Mouse (Mus musculus): ENCODE results near the gene Stxbp2. TPM values are rescaled to one million over a fixed set of nuclear protein-coding genes. Genes with fewer than 3 reads are reported as not detected.
A peak's percentile ranks its signal among the peaks of the same experiment; 100 is the strongest.
"Not testable (repeated sequence)": the region's sequence is repeated elsewhere in the genome, so short reads cannot be mapped to it uniquely, and the experiment has no call there.

Stxbp2 gene
- 32.1 and 34.9 TPM in 2 replicates for polyA plus RNA-seq (2015; fragmentation: Nextera tagmentation; extraction: Ambion mirVana)

DNA sequence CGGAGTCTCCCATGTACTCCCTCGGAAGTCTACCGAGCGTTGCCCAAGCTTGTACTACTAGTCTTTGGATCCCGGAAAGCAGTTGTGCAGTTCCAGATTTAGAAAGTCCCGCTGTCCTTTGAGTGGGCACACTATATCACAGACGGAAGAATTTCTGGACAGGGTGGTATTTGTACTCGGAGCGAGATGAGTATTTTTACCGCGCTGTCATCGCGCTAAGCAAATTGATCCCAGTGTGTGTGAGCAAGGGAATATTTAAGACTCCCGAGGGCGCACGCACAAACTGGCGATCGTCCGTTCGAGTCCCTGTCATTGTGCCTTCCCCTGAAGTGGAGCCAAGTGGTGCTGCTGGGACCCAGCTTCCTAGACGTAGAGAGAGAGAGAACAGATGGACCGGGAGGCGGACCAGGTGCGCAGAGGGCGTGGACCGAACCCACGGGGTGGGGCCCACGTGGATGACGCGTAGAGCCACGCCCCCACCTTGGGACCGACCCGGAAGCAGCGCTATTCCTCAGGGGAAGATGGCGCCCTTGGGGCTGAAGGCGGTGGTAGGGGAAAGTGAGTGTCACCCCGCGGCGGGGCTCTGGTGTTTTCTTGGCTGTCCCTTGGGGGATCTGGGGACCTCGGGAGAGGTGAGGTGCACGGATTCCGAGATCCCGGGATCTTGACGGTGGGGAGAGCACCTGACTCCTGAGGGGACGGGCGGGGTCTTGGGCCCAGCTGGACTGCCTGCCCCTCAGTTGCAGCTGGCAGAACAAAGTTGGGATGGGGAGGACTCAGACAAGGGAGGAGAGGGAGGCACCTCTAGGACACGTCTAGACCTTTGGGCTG, at the start of gene Stxbp2:
Gene Stxbp2, plus strand, starts transcription at position 309 of the 831 bp plus-strand sequence.
- Histone ChIP-seq H3K9ac (peak within 1 kb of the TSS; percentile 68), H3K4me3 (peak within 1 kb of the TSS; percentile 48), H3K9me3 (no peaks in the 10 kb centered on the region), H3K27ac (no peak within 1 kb of the TSS; the same call in 1 of the 2 replicates), H3K27me3 (peaks cover 13% of the 10 kb centered on the region), H3K36me3 (no peaks in the 10 kb centered on the region; the same call in 1 of the 2 replicates), H3K4me2 (peak within 1 kb of the TSS; percentile 72), H3K4me1 (replicated peaks) (peaks cover 12% of the 10 kb centered on the region)
- 6% methylated on average over 47 of the region's 47 CpGs for WGBS
- peak; percentile 75 for ATAC-seq (ENCODE audit: low FRiP score)

DNA sequence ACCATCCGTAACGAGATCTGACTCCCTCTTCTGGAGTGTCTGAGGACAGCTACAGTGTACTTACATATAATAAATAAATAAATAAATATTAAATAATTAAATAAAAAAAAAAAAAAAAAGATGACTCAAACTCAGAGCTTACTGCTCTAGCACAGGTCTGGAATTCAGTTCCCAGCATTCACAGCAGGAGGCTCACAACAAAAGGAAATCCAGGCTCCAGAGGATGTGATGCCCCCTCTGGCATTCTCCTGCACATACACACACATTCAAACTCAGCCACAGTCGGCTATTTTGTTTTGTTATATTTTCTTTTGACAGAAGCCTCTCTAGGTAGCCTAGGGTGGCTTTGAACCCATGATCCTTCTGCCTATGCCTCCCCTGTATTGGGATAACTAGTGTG, 48.8 kb upstream of the Stxbp2 start:
- H3K27me3 ChIP-seq; H3K36me3 ChIP-seq; H3K9ac ChIP-seq; H3K27ac ChIP-seq; H3K4me2 ChIP-seq; H3K4me3 ChIP-seq; ATAC-seq (ENCODE audit: low FRiP score); H3K4me1 ChIP-seq (replicated peaks); H3K9me3 ChIP-seq: not testable (repeated sequence)
- WGBS, result 82% methylated on average over 2 of the region's 3 CpGs

DNA sequence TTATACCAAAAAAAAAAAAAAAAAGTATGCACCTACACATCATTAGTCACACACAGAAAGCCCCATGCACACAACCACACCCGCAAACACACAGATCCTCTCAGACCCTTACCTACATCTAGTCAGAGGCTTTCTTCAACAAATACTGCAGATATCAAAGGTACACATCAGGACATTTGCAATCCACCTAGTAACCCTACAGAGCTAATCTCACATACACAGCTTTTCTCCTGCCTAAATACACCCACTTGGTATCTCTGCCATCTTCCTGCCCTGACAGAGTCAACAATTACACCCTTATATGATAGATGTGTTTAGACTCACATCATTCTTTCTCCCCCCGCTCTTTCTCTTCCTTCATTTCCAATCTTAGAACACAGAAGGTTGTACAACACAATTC, 44.3 kb upstream of the Stxbp2 start:
- WGBS, result 99% methylated on average over 2 of the region's 2 CpGs
- H3K9me3 ChIP-seq, result no peaks in the 10 kb centered on the region
- no peaks in the 10 kb centered on the region for H3K27me3 ChIP-seq
- H3K4me2 ChIP-seq, result no peak overlapping the region
- no peaks in the 10 kb centered on the region for H3K36me3 ChIP-seq
- no peak overlapping the region for H3K27ac ChIP-seq
- no peak for ATAC-seq (ENCODE audit: low FRiP score)
- H3K4me3 ChIP-seq, result no peak overlapping the region
- no peak overlapping the region for H3K9ac ChIP-seq
- H3K4me1 ChIP-seq (replicated peaks), result peaks cover 8% of the 10 kb centered on the region

DNA sequence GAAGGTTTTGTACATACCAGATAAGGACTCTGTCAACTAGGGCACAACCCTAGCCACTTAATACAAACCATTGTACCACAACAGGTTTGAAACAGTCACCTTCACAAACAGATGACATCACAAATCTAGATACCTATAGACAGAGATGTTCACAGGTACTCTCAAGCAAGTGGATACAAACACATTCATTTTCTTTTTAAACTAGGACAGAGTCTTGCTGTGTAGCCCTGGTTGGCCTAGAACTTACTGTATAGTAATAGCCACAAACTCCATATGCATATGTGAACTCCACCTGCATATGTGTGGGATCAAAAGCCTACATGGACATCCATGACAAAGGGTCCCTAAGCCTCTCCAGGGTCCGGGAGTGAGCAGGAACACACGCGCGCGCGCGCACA, 43.8 kb upstream of the Stxbp2 start, which contains the start of gene Camsap3:
Gene Camsap3, plus strand, starts transcription at position 301 of the 398 bp plus-strand sequence.
- ATAC-seq (ENCODE audit: low FRiP score), result 0 out of 2 replicates have a peak, but pooled peaks have one; percentile 0
- H3K4me2 ChIP-seq, result peak within 1 kb of the TSS; percentile 67
- peak within 1 kb of the TSS; percentile 88 for H3K9ac ChIP-seq
- no peaks in the 10 kb centered on the region for H3K9me3 ChIP-seq
- H3K4me3 ChIP-seq, result peak within 1 kb of the TSS; percentile 86
- peak within 1 kb of the TSS; percentile 93 for H3K27ac ChIP-seq
- WGBS, result 8% methylated on average over 7 of the region's 7 CpGs
- H3K36me3 ChIP-seq, result no peaks in the 10 kb centered on the region
- no peaks in the 10 kb centered on the region for H3K27me3 ChIP-seq
- H3K4me1 ChIP-seq (replicated peaks), result peaks cover 8% of the 10 kb centered on the region

DNA sequence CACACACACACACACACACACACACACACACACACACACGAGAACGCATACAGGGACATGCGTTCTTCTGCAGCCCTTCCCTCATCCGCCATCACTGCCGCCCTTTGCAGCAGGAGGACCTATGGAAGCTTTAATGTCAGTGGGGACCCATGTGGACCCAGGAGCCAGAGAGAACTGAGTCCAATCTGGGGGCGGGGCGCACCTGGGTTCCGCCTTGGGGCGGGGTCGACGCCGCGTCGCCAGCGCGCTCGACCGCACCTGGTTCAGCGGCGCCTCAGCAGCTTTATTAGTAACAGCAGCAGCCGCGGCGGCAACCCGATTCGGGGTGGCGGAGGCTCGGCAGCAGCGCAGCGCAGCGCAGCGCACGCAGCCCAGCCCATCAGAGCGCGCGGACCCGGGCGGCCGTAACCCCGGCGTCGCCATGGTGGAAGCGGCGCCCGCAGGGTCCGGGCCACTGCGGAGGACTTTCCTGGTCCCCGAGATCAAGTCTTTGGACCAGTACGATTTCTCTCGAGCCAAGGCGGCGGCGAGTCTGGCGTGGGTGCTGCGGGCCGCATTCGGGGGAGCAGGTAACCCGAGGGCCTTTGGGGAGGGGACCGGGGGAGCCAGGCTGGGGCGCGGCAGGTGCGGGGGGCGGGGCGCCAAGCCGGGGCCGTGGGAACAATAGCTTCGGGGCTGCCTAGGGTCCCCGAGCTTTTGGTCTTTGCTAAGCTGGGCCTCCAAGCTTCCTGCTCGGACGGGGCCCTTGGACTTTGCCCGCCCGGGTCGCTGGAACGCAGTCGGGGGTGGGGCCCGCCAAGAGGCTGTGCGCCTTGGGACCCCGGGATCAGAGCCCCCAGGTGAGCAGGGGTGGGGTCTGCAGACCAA, 43.1 kb upstream of the Stxbp2 start:
- H3K27ac ChIP-seq, result peak overlapping the region; percentile 93
- ATAC-seq (ENCODE audit: low FRiP score), result peak; percentile 82
- WGBS, result under 1% methylated on average over 67 of the region's 77 CpGs

DNA sequence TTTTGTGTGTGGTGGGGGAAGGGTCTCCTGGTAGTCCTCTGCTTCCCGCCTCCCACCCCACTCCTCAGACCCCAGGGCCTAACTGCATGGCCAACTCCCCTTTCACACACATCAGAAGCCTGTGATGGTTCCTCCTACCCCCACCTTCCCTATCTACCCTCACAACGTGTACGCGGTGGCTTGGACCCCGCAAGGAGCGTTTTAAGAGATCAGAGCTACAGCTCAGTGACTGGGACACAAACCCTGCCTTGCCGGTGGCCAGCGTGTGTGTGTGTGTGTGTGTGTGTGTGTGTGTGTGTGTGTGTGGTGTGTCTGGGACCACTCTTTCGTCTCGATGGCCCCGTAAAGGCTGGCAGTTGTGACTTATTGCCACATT, 42.5 kb upstream of the Stxbp2 start:
- ATAC-seq (ENCODE audit: low FRiP score), result peak; percentile 68
- Histone ChIP-seq H3K4me1 (replicated peaks) (peaks cover 13% of the 10 kb centered on the region), H3K9ac (peak overlapping the region; percentile 88), H3K9me3 (no peaks in the 10 kb centered on the region), H3K27ac (peak overlapping the region; percentile 93), H3K4me2 (peak overlapping the region; percentile 67), H3K36me3 (no peaks in the 10 kb centered on the region), H3K27me3 (no peaks in the 10 kb centered on the region), H3K4me3 (peak overlapping the region; percentile 86)
- WGBS, result 5% methylated on average over 11 of the region's 11 CpGs

More for the DNA sequence above, 43.1 kb upstream of the Stxbp2 start:
- H3K4me2 ChIP-seq, result peak overlapping the region; percentile 67
- H3K27me3 ChIP-seq, result no peaks in the 10 kb centered on the region
- H3K4me1 ChIP-seq (replicated peaks), result peaks cover 8% of the 10 kb centered on the region
- no peaks in the 10 kb centered on the region for H3K36me3 ChIP-seq
- peak overlapping the region; percentile 86 for H3K4me3 ChIP-seq
- no peaks in the 10 kb centered on the region for H3K9me3 ChIP-seq
- peak overlapping the region; percentile 88 for H3K9ac ChIP-seq

DNA sequence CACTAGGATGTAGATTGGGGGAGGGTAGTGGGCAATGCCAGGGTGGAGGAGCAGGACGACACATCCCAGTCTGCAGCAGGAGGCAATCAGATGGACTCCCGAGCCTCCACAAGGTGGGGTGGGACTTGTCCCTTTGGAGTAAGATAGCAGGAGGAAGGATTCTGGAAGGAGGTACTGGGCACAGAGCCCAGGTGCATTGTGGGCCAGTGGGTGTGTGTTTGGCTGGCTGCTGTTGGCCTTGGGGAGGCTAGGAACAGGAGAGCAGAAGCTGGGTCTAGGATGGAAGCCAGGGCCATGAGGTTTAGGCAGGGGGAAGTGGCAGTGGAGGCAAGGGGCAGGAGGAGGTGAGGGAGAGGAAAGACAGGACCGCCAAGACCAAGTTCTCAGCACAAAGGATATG, 37.3 kb upstream of the Stxbp2 start:
- Histone ChIP-seq H3K27me3 (no peaks in the 10 kb centered on the region), H3K4me2 (no peak overlapping the region), H3K9ac (no peak overlapping the region), H3K27ac (no peak overlapping the region), H3K4me1 (replicated peaks) (peaks cover 14% of the 10 kb centered on the region), H3K36me3 (peaks cover 9% of the 10 kb centered on the region), H3K4me3 (no peak overlapping the region), H3K9me3 (no peaks in the 10 kb centered on the region)
- WGBS, result 70% methylated on average over 3 of the region's 3 CpGs
- ATAC-seq (ENCODE audit: low FRiP score), result no peak

DNA sequence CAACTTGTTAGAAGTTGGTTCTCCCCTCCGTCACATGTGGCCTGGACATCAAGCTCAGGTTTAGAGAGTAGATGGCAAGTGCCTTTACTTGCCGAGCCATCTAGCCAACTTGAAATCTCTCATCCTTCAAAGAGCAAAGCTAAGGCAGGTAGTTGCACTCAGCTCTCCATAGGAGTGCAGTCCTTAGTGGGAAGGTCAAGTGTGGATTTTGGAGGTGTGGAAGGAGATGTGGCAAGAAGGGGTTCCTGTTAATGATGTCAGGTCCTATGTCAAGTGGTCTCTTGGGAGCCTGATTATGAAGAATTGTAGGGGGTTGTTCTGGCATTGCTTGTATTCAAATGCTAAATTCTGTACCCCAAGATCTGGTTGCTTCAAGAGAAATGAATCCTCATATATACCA, 36.3 kb upstream of the Stxbp2 start:
- no peak for ATAC-seq (ENCODE audit: low FRiP score)
- Histone ChIP-seq H3K4me1 (replicated peaks) (peaks cover 6% of the 10 kb centered on the region), H3K4me3 (no peak overlapping the region), H3K9ac (no peak overlapping the region), H3K36me3 (peaks cover 19% of the 10 kb centered on the region), H3K9me3 (no peaks in the 10 kb centered on the region), H3K27me3 (no peaks in the 10 kb centered on the region), H3K4me2 (no peak overlapping the region), H3K27ac (no peak overlapping the region)
- WGBS, result 94% methylated on average over 2 of the region's 2 CpGs

DNA sequence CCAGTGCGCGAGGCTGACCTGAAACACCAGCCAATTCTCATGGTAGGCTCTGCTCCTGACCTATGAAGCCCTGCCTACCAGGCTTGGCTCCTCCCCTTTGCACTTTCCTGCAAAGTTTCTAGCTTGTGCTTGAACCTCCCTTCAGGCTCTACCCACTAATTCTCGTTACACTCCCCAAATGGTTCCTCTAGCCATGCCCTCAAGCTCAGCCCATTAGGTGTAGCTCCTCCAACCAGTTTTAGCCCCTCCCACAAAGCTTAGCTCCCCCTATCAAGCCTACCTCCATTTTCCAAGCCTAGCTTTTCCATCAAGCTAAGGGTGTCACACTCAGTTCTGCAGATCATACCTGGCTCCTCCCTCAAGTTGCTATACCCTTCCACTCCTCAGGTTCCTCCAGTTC, 32.7 kb upstream of the Stxbp2 start:
- Histone ChIP-seq H3K9me3 (no peaks in the 10 kb centered on the region), H3K9ac (no peak overlapping the region), H3K4me3 (no peak overlapping the region), H3K27ac (no peak overlapping the region), H3K27me3 (no peaks in the 10 kb centered on the region), H3K36me3 (peaks cover 54% of the 10 kb centered on the region), H3K4me2 (no peak overlapping the region), H3K4me1 (replicated peaks) (peaks cover 2% of the 10 kb centered on the region)
- WGBS, result 92% methylated on average over 3 of the region's 3 CpGs
- ATAC-seq (ENCODE audit: low FRiP score), result no peak

DNA sequence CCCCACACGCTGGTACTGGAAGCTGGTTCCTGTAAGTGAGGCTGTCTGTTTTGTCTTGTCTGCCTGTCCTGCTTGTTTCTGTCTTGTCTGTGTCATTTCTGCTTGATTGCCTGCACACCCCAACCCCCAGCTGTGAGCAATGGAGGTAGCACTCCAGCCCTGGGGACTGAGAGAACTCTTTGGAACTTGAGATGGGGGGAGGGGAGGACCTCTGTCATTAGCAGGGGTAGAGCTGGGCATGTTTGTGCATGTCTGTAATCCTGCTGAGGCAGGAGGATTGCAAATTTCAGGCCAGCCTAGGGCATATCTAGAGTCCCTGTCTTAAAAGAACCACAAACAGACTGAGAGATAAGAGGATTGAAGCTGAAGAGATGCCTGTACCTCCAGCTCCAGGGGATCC, 31.5 kb upstream of the Stxbp2 start:
- Histone ChIP-seq H3K4me2 (no peak overlapping the region), H3K9ac (no peak overlapping the region), H3K27ac (no peak overlapping the region), H3K4me3 (no peak overlapping the region), H3K9me3 (no peaks in the 10 kb centered on the region), H3K27me3 (no peaks in the 10 kb centered on the region), H3K36me3 (peaks cover 65% of the 10 kb centered on the region), H3K4me1 (replicated peaks) (no peaks in the 10 kb centered on the region)
- 75% methylated on average over 1 of the region's 1 CpGs for WGBS
- no peak for ATAC-seq (ENCODE audit: low FRiP score)

DNA sequence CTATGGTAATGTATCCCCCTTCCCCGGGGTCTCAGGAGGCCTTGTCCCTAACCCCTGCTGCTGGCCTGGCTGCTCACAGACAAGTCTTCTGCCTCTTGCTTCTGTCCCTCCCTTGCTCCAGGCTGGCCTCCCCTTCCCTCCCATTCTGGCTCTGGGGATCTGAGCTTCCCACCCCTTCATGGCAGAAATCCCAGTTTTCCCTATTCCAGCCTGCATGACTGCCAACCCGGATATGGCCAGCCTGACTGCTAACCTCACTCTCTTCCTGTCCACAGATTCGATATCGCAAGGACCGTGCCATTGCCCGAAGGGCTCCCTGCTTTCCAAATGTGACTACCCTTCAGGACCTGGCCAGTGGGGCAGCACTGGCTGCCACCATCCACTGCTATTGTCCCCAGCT, 30.4 kb upstream of the Stxbp2 start:
- Histone ChIP-seq H3K36me3 (peaks cover 77% of the 10 kb centered on the region), H3K4me2 (no peak overlapping the region), H3K4me3 (no peak overlapping the region), H3K9me3 (no peaks in the 10 kb centered on the region), H3K27ac (no peak overlapping the region), H3K9ac (no peak overlapping the region), H3K4me1 (replicated peaks) (no peaks in the 10 kb centered on the region), H3K27me3 (no peaks in the 10 kb centered on the region)
- ATAC-seq (ENCODE audit: low FRiP score), result no peak
- 88% methylated on average over 6 of the region's 6 CpGs for WGBS

DNA sequence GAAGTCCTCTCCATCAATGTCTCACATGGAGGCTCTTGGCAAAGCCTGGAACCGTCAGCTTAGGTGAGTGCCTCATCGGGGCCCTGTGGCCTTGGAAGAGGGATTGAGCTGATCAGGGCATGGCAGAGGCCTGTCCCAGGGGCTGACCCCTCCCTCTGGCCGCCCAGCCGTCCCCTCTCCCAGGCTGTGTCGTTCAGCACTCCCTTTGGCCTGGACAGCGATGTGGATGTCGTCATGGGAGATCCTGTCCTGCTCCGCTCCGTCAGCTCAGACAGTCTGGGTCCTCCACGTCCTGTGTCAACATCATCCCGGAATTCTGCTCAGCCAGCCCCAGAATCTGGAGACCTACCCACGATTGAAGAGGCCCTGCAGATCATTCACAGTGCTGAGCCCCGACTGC, 27.3 kb upstream of the Stxbp2 start:
- H3K4me3 ChIP-seq, result no peak overlapping the region
- H3K9me3 ChIP-seq, result no peaks in the 10 kb centered on the region
- no peak overlapping the region for H3K9ac ChIP-seq
- H3K27ac ChIP-seq, result no peak overlapping the region
- H3K27me3 ChIP-seq, result no peaks in the 10 kb centered on the region
- 80% methylated on average over 13 of the region's 13 CpGs for WGBS
- H3K36me3 ChIP-seq, result peaks cover 99% of the 10 kb centered on the region
- H3K4me1 ChIP-seq (replicated peaks), result no peaks in the 10 kb centered on the region
- no peak for ATAC-seq (ENCODE audit: low FRiP score)
- H3K4me2 ChIP-seq, result no peak overlapping the region

Data from hindbrain, embryonic 13.5 days (tissue).